Mouse (Mus musculus): ENCODE measurements around the gene Tgm7. TPM values are rescaled to one million over a fixed set of nuclear protein-coding genes. Genes with fewer than 3 reads are reported as not detected.

Tgm7 gene
- polyA plus RNA-seq, 1 experiment from 2014 or later, result not detected

DNA sequence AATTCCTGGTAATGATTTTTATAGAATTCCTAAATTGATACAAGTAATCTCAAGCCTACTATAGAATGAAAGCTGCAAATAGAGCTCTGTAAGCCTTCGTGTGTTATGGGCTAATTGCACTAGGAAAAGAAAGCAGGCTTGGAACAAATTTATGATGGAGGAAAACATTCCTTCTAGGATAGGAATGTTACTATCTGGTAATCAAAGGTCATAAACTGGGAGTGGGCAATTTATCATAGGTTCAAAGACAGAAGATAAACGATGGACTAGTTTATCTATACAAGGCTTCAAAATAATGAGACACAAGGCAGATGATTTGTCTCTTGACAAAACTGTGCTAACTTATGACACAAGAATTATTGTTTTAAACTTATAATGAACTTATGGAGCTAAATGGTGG, 48.3 kb downstream of the Tgm7 start:
- no peaks in the 10 kb centered on the region for H3K9me3 ChIP-seq
- no peak overlapping the region for H3K4me3 ChIP-seq
- no peak overlapping the region for H3K4me2 ChIP-seq
- no peak overlapping the region for H3K9ac ChIP-seq
- H3K27ac ChIP-seq (replicated peaks), result no peak overlapping the region
- H3K4me1 ChIP-seq (replicated peaks), result no peaks in the 10 kb centered on the region
- no peaks in the 10 kb centered on the region for H3K27me3 ChIP-seq
- no peak for ATAC-seq (ENCODE audit: low FRiP score, low read depth)
- 89% methylated on average over 2 of the region's 2 CpGs for WGBS
- H3K36me3 ChIP-seq, result no peaks in the 10 kb centered on the region

DNA sequence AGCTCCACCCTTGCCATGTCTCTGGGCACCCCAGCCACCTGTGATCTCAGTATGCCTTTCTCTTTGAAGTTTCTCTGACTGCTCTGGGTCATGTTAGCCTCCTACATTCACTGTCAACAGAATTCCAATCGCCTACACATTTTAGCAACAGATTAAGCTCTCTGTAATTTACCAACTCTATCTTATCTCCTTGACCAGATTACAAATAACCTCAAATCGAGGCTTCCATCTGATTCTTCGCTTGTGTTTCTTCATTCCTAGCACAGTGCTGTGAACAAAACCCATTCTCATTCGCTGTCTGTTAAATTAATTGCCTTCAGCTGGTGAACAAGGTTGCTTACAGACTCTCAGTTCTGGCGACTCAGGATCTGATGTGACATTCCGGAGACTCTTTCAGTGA, 51.6 kb downstream of the Tgm7 start:
- H3K27me3 ChIP-seq, result no peaks in the 10 kb centered on the region
- H3K9ac ChIP-seq, result no peak overlapping the region
- H3K4me1 ChIP-seq (replicated peaks), result no peaks in the 10 kb centered on the region
- H3K27ac ChIP-seq (replicated peaks), result no peak overlapping the region
- no peak overlapping the region for H3K4me2 ChIP-seq
- H3K4me3 ChIP-seq, result no peak overlapping the region
- ATAC-seq (ENCODE audit: low FRiP score, low read depth), result no peak
- no peaks in the 10 kb centered on the region for H3K9me3 ChIP-seq
- 78% methylated on average over 6 of the region's 6 CpGs for WGBS
- H3K36me3 ChIP-seq, result no peaks in the 10 kb centered on the region

DNA sequence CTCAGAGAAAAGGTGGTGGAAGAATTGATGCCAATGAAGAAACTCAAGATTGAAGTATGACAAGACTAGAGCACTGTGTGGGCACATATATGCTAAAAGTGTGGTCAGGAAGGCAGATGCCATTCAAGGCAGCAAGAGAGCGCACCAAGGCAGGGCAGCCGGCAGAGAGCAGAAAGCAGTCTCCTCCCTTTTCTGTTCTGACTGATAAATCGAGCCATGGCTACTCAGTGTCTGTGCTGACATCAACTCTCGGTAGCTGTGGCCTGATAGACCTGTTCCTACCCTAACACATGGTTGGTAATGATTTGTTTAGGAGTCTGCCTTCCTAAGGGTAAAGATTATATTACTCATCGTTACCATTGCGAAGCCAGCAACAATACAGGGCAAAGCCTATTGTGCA, 53.7 kb downstream of the Tgm7 start:
- Histone ChIP-seq H3K4me1 (replicated peaks) (no peaks in the 10 kb centered on the region), H3K4me2 (no peak overlapping the region), H3K9ac (no peak overlapping the region), H3K9me3 (no peaks in the 10 kb centered on the region), H3K36me3 (no peaks in the 10 kb centered on the region), H3K4me3 (no peak overlapping the region), H3K27me3 (no peaks in the 10 kb centered on the region), H3K27ac (replicated peaks) (no peak overlapping the region)
- 92% methylated on average over 6 of the region's 6 CpGs for WGBS
- ATAC-seq (ENCODE audit: low FRiP score, low read depth), result no peak

DNA sequence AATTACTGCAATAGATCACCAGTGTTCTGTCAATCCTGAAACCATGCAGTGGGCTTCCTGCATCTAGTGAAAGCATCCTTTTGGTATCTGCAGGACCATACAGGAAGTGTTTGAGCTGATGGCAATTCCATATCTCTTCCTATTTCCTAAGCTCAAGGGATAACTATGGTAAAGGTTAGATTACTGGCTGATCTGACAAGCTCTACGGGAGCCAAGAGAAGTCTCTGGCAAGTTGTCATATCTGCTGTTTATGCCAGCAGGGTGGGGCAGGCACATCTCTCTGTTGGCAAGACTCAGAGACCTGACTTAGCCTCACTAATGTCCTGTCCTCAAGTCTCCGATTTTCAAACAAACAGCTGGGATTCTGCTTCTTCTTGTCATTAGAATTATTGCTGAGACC, 55.5 kb downstream of the Tgm7 start:
- ATAC-seq (ENCODE audit: low FRiP score, low read depth), result no peak
- 80% methylated on average over 2 of the region's 2 CpGs for WGBS
- Histone ChIP-seq H3K36me3 (no peaks in the 10 kb centered on the region), H3K9ac (no peak overlapping the region), H3K4me3 (no peak overlapping the region), H3K27ac (replicated peaks) (no peak overlapping the region), H3K4me2 (no peak overlapping the region), H3K27me3 (no peaks in the 10 kb centered on the region), H3K4me1 (replicated peaks) (no peaks in the 10 kb centered on the region), H3K9me3 (no peaks in the 10 kb centered on the region)

DNA sequence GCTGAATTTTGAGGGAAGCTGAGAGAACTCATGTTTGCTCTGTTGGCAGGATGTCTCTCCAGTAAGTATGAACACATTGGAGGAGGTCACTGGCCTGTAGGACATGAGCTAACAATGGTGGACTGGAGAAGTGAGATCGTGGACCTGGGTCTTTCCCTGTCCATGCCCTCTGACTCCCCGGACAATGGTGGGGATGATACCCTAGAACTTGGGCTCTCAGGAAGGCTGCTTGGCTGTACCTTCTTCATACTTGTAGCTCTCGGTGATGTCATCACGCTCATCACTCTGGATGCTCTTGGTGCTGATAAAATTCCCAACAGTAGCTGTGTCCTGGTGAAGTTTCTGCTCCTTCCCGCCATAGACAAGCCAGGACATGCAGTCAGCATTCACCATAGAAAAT, 57.4 kb downstream of the Tgm7 start:
- ATAC-seq (ENCODE audit: low FRiP score, low read depth), result no peak
- H3K9me3 ChIP-seq, result no peaks in the 10 kb centered on the region
- H3K4me1 ChIP-seq (replicated peaks), result no peaks in the 10 kb centered on the region
- H3K27me3 ChIP-seq, result no peaks in the 10 kb centered on the region
- WGBS, result 92% methylated on average over 5 of the region's 5 CpGs
- H3K4me2 ChIP-seq, result no peak overlapping the region
- no peak overlapping the region for H3K4me3 ChIP-seq
- H3K27ac ChIP-seq (replicated peaks), result no peak overlapping the region
- no peak overlapping the region for H3K9ac ChIP-seq
- no peaks in the 10 kb centered on the region for H3K36me3 ChIP-seq

DNA sequence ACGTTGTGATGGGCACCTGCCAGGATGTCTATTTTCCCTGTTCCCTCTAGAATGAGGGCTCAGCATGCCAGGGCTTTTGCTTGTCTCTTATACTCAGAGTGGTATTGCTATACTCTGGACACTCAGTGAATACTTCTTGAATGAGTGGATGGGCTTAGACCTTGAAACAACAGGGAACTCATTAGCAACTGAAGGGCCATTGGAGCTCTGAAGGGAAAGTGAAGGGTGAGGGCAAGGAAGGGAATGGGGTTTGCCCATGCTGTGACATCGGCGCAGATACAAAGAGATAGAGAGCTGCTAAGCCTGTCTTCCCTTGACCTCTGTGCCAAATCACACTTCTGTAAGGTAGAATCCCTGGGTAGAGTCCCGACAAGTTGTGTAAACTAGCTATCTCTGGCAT, 63.9 kb downstream of the Tgm7 start:
- no peak overlapping the region for H3K4me3 ChIP-seq
- ATAC-seq (ENCODE audit: low FRiP score, low read depth), result no peak
- 63% methylated on average over 4 of the region's 4 CpGs for WGBS

More for the DNA sequence above, 63.9 kb downstream of the Tgm7 start:
- Histone ChIP-seq H3K36me3 (no peaks in the 10 kb centered on the region), H3K4me2 (no peak overlapping the region), H3K9me3 (no peaks in the 10 kb centered on the region), H3K9ac (no peak overlapping the region), H3K27me3 (no peaks in the 10 kb centered on the region), H3K4me1 (replicated peaks) (no peaks in the 10 kb centered on the region), H3K27ac (replicated peaks) (no peak overlapping the region)

Other genes starting within 250 kb of the Tgm7 start
- gene Ubr1, start 139.1 kb downstream of the Tgm7 start, polyA plus RNA-seq (2015; fragmentation: Nextera tagmentation; extraction: Ambion mirVana), result 30.7 and 30.9 TPM in 2 replicates
- 12.4 and 14.1 TPM in 2 replicates for gene Tmem62, start 132.8 kb downstream of the Tgm7 start, polyA plus RNA-seq (2015; fragmentation: Nextera tagmentation; extraction: Ambion mirVana)
- gene Ccndbp1, start 101.4 kb downstream of the Tgm7 start, polyA plus RNA-seq (2015; fragmentation: Nextera tagmentation; extraction: Ambion mirVana), result 74.5 and 77.2 TPM in 2 replicates
- 0.35 and 0.37 TPM in 2 replicates for gene Epb42, start 72.7 kb downstream of the Tgm7 start, polyA plus RNA-seq (2015; fragmentation: Nextera tagmentation; extraction: Ambion mirVana)
- gene Tgm5, start 24.0 kb downstream of the Tgm7 start, polyA plus RNA-seq (2015; fragmentation: Nextera tagmentation; extraction: Ambion mirVana), result 0.05 TPM in 1 of 2 replicates, not detected in the other
- gene Adal, start 30.6 kb upstream of the Tgm7 start, polyA plus RNA-seq (2015; fragmentation: Nextera tagmentation; extraction: Ambion mirVana), result 26.9 and 27.7 TPM in 2 replicates
- gene Lcmt2, start 30.9 kb upstream of the Tgm7 start, polyA plus RNA-seq (2015; fragmentation: Nextera tagmentation; extraction: Ambion mirVana), result 19.0 and 21.0 TPM in 2 replicates
- 45.5 and 47.1 TPM in 2 replicates for gene Tubgcp4, start 60.9 kb upstream of the Tgm7 start, polyA plus RNA-seq (2015; fragmentation: Nextera tagmentation; extraction: Ambion mirVana)
- 7.0 and 7.1 TPM in 2 replicates for gene Zscan29, start 61.3 kb upstream of the Tgm7 start, polyA plus RNA-seq (2015; fragmentation: Nextera tagmentation; extraction: Ambion mirVana)
- 148 and 171 TPM in 2 replicates for gene Trp53bp1, start 161.6 kb upstream of the Tgm7 start, polyA plus RNA-seq (2015; fragmentation: Nextera tagmentation; extraction: Ambion mirVana)
- 31.2 and 46.4 TPM in 2 replicates for gene Map1a, start 179.8 kb upstream of the Tgm7 start, polyA plus RNA-seq (2015; fragmentation: Nextera tagmentation; extraction: Ambion mirVana)
- 19.8 and 21.3 TPM in 2 replicates for gene Ppip5k1, start 245.6 kb upstream of the Tgm7 start, polyA plus RNA-seq (2015; fragmentation: Nextera tagmentation; extraction: Ambion mirVana)
- 99.5 and 107 TPM in 2 replicates for gene Ckmt1, start 247.9 kb upstream of the Tgm7 start, polyA plus RNA-seq (2015; fragmentation: Nextera tagmentation; extraction: Ambion mirVana)

Measured in hindbrain, embryonic 15.5 days (tissue).